Mouse (Mus musculus): ENCODE measurements around the gene Eef1akmt4.

DNA sequence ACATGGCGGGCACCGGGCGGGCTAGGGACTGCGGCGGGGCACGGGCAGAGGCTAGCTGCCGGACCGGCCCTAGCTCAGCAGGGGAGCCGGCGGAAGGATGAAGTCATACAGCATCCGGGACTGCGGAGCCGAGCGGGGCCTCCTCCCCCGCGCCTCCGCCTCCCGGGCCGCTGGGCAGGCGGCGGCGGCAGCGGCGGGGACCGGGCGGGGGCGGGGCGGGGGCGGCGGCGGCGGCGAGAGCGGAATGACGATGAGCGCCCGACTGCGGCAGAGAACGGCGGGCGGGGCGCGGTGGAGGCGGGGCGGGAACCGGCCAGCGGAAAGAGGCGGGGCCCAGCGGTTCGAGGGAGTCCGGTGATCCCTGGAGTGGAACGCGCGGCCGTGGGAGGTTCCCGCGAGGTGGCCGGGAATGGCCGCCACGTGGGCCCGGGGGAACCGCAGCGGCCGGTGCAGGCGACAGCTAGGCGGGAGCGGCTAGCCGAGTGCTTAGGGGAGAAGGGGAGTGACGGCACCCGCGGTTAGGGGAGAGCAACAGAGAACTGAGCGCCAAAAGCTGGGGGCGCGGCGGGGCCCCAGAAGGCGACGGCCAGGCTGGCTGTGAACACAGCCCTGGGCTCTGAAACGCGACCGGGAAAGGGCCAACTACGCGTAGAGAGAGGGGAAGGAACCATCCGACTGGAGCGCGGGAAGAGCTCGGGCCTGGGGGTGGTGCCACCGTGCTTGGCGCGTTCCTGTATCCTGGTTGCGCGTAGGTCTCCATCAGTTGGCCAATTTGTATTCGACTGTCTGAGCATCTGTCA, 10.0 kb downstream of the Eef1akmt4 start, which contains the start of gene Camk2n2:
- no peak for TF ChIP-seq POLR2A (IDR thresholded peaks at IDR 0.05; ENCODE audit: low read depth, low read length)
- no peak for TF ChIP-seq CTCF (IDR thresholded peaks at IDR 0.05; ENCODE audit: extremely low read depth, insufficient read length, insufficient replicate concordance, low read depth, low read length)

Data from small intestine, adult 2 months (tissue).